Mouse (Mus musculus) CD4-positive naive resting alpha-beta T cell, adult 76 days (primary cell): ENCODE results near the gene Por. TPM values are rescaled to one million over a fixed set of nuclear protein-coding genes. Genes with fewer than 3 reads are reported as not detected.

Source experiments
- total RNA-seq: library from RNA; stranded (reverse); gene quantifications from one replicate; pipeline ENCODE4 v1.2.4, GENCODE M21; 2023

The Por gene
- total RNA-seq: 49.3 TPM

GRCm38 (mm10) chr5:135669741-135670275 is at the start of gene Por:
TSS of gene Por (plus strand) at chr5:135670033.

DNA sequence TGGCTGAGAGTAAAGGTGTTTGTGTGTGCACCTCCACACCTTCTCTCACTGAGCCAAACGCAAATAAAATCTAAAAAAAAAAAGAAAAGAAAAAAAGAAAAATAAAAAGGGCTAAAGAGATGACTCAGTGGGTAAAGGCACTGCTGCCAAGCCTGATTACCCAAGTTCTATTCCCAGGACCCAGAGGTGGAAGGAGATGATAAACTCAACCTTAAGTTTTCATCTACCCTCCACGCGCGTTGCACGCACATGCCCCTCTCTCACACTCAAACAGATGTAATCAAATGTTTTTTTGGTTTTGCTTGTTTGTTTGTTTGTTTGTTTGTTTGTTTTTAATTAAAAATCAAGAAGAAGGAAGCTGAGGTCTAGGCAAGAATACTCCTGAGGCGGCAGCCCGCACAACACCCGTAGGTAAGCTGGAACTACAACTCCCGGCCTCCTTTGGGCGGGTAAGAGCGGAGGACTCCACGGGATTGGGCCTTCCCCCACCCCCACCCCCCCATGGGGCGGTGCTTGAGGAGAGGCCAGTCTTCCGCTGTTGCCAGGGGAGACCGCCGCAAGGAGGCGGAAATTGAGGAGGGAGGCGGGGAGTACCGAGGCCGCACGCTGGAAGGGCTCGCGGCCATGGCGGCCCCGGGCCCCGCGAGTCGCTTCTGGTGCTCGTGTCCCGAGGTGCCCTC is 37.6 kb upstream of the Por start, which contains the start of gene Rhbdd2:
TSS of gene Rhbdd2 (plus strand) at position 502 of the 680 bp plus-strand sequence.

DNA sequence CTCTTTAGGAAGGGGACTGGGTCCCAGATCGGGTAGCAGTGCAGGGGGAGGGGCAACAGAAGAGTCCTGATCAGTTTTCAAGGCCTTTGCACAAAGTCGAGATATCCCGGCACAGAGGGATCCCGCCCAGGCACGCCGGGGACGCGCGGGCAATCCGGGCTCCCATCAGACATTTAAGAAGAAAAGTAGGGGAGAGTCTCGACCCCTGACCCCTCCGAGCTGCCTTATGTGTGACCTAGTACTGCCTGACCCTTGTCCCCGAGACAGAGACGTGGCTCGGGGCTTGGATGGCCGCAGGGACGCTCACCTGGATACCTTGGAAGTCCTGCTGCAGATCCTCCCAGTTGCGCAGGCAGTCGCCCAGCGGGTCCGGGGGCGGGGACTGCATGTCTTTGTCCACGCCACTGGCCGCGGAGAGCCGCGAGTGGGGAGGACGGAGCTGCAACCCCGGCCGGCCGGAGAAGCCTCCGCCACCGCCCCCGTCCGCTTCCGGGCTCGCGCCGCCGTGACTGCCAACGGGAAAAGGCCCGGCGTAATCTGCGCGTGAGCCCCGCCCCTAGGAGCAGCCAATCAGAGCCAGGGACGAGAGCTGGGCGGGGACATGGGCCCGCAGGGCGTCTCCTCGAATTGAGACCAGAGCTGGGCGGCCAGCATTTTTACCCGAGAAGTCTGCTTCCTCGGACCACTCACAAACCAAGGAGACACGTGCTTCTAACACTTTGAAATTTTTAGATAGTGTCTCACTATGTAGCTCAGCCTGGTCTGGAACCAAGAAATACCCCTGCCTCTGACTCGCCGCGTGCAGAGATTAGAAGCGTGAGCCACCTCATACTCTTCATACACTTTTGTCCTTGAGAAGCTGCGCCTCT is 74.1 kb downstream of the Por start, which contains the start of gene Tmem120a:
TSS of gene Tmem120a (minus strand) at position 708 of the 869 bp plus-strand sequence.

GRCm38 (mm10) chr5:135777796-135778470 is 108.1 kb downstream of the Por start, which contains the start of gene Styxl1:
TSS of gene Styxl1 (minus strand) at chr5:135778385.

DNA sequence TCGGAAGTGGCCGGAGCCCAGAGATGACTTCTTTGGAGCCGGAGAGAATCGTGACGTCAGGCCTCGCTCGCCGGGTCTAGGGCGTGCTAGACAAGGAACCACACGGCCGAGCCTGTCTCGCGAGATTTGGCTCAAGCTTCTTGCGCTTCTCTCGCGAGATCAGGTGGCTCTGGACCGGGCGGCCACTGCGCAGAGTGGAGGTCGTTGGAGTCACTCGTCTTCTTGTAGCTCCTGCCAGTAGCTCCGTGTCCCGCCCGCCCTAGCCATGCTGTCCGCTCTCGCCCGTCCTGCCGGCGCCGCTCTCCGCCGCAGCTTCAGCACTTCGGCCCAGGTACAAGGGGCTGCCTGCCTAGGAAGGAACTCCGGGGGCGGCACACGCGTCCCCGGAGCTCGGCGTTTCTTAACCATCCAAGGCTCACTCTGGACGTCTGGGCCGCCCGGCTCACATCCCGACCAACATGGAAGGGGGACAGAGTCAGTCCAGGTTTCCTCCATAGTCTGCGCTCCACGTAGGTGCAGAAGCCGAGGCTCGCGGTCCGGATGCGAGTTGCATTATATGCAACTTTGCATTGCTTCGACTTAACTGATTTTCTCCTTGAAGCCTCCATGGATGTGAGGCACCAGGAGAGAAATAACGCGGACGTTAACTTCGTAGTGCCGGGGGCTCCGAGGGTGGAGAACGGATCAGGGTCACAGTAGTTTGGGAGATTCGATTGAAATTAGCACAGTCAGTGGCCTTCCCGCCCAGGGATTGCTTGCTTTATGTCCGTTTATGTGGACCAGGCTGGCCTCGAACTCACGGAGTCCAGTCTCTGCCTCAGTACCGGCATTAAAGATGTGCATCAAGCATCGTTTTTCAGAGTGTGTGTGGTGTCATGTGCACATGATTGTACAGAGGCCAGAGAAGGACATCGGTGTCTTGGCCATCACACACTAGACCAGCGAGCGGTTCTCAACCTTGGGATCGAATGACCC is 108.9 kb downstream of the Por start, which contains the start of gene Mdh2:
TSS of gene Mdh2 (plus strand) at position 10 of the 975 bp plus-strand sequence.

Other genes starting within 250 kb of the Por start
- gene Hip1, start 124.9 kb upstream of the Por start, total RNA-seq: 3.6 TPM
- gene Ccl26, start 106.5 kb upstream of the Por start, total RNA-seq: not detected
- gene Ccl24, start 97.0 kb upstream of the Por start, total RNA-seq: not detected
- gene Rhbdd2, start 37.4 kb upstream of the Por start, total RNA-seq: 17.7 TPM
- 9.2 TPM for gene Tmem120a, start 74.4 kb downstream of the Por start, total RNA-seq
- gene Styxl1, start 108.4 kb downstream of the Por start, total RNA-seq: not detected
- gene Mdh2, start 108.4 kb downstream of the Por start, total RNA-seq: 177 TPM
- not detected for gene Srrm3, start 136.9 kb downstream of the Por start, total RNA-seq
- 0.67 TPM for gene Hspb1, start 217.9 kb downstream of the Por start, total RNA-seq